Mouse (Mus musculus) embryonic facial prominence, embryonic 13.5 days (tissue): Measurements from ENCODE around the gene Gm5127. TPM values are rescaled to one million over a fixed set of nuclear protein-coding genes. Genes with fewer than 3 reads are reported as not detected.

Experiments used
- ATAC-seq: fragments of 200-750 bp; cut with Nextera tagmentation; 2 replicates; pipeline ENCODE4 v1.8.0; 2017; ENCODE audit warnings: low read depth; ENCODE audit not compliant: insufficient number of reproducible peaks, insufficient read depth, low FRiP score, low TSS enrichment
- H3K27ac ChIP-seq: fragments of 300-500 bp; sonication (generic); 2 replicates; pipeline ENCODE4 v1.5.1; 2015; ENCODE audit warnings: moderate library complexity, mild to moderate bottlenecking, inconsistent platforms
- H3K27me3 ChIP-seq: fragments of 300-500 bp; sonication (generic); 2 replicates; pipeline ENCODE4 v1.6.1; 2015; ENCODE audit warnings: mild to moderate bottlenecking, inconsistent platforms
- H3K36me3 ChIP-seq: fragments of 300-500 bp; sonication (generic); 2 replicates; pipeline ENCODE4 v1.6.1; 2015; ENCODE audit warnings: mild to moderate bottlenecking, inconsistent platforms
- H3K4me1 ChIP-seq: fragments of 300-500 bp; sonication (generic); 2 replicates; pipeline ENCODE4 v1.6.1; 2015; ENCODE audit warnings: inconsistent platforms
- H3K4me2 ChIP-seq: fragments of 300-500 bp; sonication (generic); 2 replicates; pipeline ENCODE4 v1.6.1; 2015; ENCODE audit warnings: moderate library complexity, mild to moderate bottlenecking, inconsistent platforms
- H3K4me3 ChIP-seq: fragments of 300-500 bp; sonication (generic); 2 replicates; pipeline ENCODE4 v1.5.1; 2015; ENCODE audit warnings: mild to moderate bottlenecking, inconsistent platforms
- H3K9ac ChIP-seq: fragments of 300-500 bp; sonication (generic); 2 replicates; pipeline ENCODE4 v1.6.1; 2015; ENCODE audit warnings: mild to moderate bottlenecking, inconsistent platforms
- H3K9me3 ChIP-seq: fragments of 300-500 bp; sonication (generic); 2 replicates; pipeline ENCODE4 v1.6.1; 2016; ENCODE audit warnings: inconsistent platforms
- WGBS: fragments of 180-500 bp; shearing (Covaris S2); methylation state at CpG from one replicate; pipeline ENCODE4 v1.1.7; 2015; ENCODE audit warnings: mixed read lengths; 5-methylcytosine and 5-hydroxymethylcytosine counted together
- polyA plus RNA-seq: library from polyadenylated mRNA; unstranded; fragments of >200 nt; fragmentation: Nextera tagmentation; extraction: Ambion mirVana; gene quantifications from 2 replicates; pipeline ENCODE4 v1.2.1, GENCODE M21; 2015

The Gm5127 gene
- 0.29 TPM in 1 of 2 replicates, not detected in the other for polyA plus RNA-seq

- no peaks in the 10 kb centered on the region for H3K36me3 ChIP-seq
- H3K9ac ChIP-seq: no peak within 1 kb of the TSS
- H3K27ac ChIP-seq: no peak within 1 kb of the TSS
- no peaks in the 10 kb centered on the region for H3K9me3 ChIP-seq
- H3K4me1 ChIP-seq: no peaks in the 10 kb centered on the region
- H3K4me2 ChIP-seq: no peak within 1 kb of the TSS
- no peak for ATAC-seq
- H3K27me3 ChIP-seq: 0 out of 2 replicates have a peak, but pooled peaks cover 3% of the 10 kb centered on the region
- 39% methylated on average over 3 of the region's 3 CpGs for WGBS
- H3K4me3 ChIP-seq: no peak within 1 kb of the TSS
These were observed at the start of gene Gm5127 for GRCm38 (mm10) chrX:106582886-106583285. Gene Gm5127 (plus strand): TSS chrX:106583186.

DNA sequence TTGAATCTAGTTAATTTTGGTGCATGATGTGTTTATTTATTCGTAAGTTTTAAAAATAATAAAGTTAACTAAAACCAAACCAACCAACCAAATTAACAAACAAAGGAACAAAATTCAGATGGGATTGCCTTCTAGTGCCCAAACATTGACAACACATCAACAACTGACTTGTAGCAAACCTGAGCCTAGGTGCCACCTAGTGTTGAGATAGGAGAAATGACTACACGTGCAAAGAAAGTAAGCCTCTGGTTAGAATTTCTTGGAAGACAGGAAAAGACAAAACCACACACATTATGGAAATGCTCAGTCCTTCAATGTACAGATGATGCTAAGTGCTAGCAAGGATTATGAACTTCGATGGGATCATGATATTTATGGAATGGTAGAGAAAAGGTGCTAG lies 46.6 kb upstream of the Gm5127 start:
- Histone ChIP-seq H3K4me3 (no peak overlapping the region), H3K27me3 (no peaks in the 10 kb centered on the region), H3K9ac (no peak overlapping the region), H3K27ac (no peak overlapping the region), H3K4me1 (no peaks in the 10 kb centered on the region), H3K4me2 (no peak overlapping the region), H3K9me3 (0 out of 2 replicates have a peak, but pooled peaks cover 3% of the 10 kb centered on the region), H3K36me3 (no peaks in the 10 kb centered on the region)
- no peak for ATAC-seq
- WGBS: 28% methylated on average over 3 of the region's 3 CpGs

DNA sequence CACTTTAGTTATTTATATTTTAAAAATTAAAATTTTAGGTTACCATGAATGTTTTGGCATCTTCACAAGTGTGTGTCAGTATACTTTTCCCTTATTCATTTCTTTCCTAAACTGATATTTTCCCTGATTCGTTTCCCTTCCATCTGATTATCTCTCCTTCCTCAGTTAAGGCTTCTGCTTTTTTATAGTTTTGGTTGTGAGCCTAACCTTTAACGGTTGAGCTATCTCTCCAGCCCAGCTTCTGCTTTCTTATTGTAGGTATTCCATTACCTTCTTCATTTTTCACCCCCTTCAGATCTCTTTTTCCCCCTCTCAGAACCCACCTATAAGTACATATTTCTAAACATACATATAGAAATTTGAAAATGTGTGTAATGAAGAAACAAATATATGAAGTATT lies 27.5 kb upstream of the Gm5127 start:
- no peaks in the 10 kb centered on the region for H3K4me1 ChIP-seq
- H3K36me3 ChIP-seq: no peaks in the 10 kb centered on the region
- H3K4me3 ChIP-seq: no peak overlapping the region
- no peak overlapping the region for H3K4me2 ChIP-seq
- H3K27me3 ChIP-seq: no peaks in the 10 kb centered on the region
- no peaks in the 10 kb centered on the region for H3K9me3 ChIP-seq
- H3K27ac ChIP-seq: no peak overlapping the region
- ATAC-seq: no peak
- 76% methylated on average over 2 of the region's 2 CpGs for WGBS
- no peak overlapping the region for H3K9ac ChIP-seq

- H3K4me3 ChIP-seq: no peak overlapping the region
- no peak overlapping the region for H3K27ac ChIP-seq
- H3K36me3 ChIP-seq: no peaks in the 10 kb centered on the region
- H3K4me2 ChIP-seq: no peak overlapping the region
- no peak for ATAC-seq
- H3K27me3 ChIP-seq: 0 out of 2 replicates have a peak, but pooled peaks cover 3% of the 10 kb centered on the region
- no peaks in the 10 kb centered on the region for H3K4me1 ChIP-seq
- no peak overlapping the region for H3K9ac ChIP-seq
- WGBS: 31% methylated on average over 3 of the region's 3 CpGs
- no peaks in the 10 kb centered on the region for H3K9me3 ChIP-seq
These were observed 4.0 kb upstream of the Gm5127 start for GRCm38 (mm10) chrX:106578966-106579365.

GRCm38 (mm10) chrX:106580410-106580809 lies 2.6 kb upstream of the Gm5127 start:
- no peaks in the 10 kb centered on the region for H3K36me3 ChIP-seq
- no peak overlapping the region for H3K4me2 ChIP-seq
- H3K27me3 ChIP-seq: 0 out of 2 replicates have a peak, but pooled peaks cover 3% of the 10 kb centered on the region
- no peaks in the 10 kb centered on the region for H3K9me3 ChIP-seq
- no peak overlapping the region for H3K9ac ChIP-seq
- no peak overlapping the region for H3K4me3 ChIP-seq
- no peak for ATAC-seq
- no peaks in the 10 kb centered on the region for H3K4me1 ChIP-seq
- no peak overlapping the region for H3K27ac ChIP-seq

GRCm38 (mm10) chrX:106582197-106582596 lies 789 bp upstream of the Gm5127 start:
- Histone ChIP-seq H3K27me3 (0 out of 2 replicates have a peak, but pooled peaks cover 3% of the 10 kb centered on the region), H3K4me2 (no peak overlapping the region), H3K4me1 (no peaks in the 10 kb centered on the region), H3K36me3 (no peaks in the 10 kb centered on the region), H3K27ac (no peak overlapping the region), H3K4me3 (no peak overlapping the region), H3K9ac (no peak overlapping the region), H3K9me3 (no peaks in the 10 kb centered on the region)
- WGBS: 35% methylated on average over 2 of the region's 2 CpGs
- ATAC-seq: no peak

GRCm38 (mm10) chrX:106593914-106594313 lies 10.9 kb downstream of the Gm5127 start:
- peaks cover 4% of the 10 kb centered on the region; the same call in 1 of the 2 replicates for H3K27me3 ChIP-seq
- no peak for ATAC-seq
- H3K9ac ChIP-seq: no peak overlapping the region
- no peak overlapping the region for H3K27ac ChIP-seq
- H3K4me3 ChIP-seq: no peak overlapping the region
- no peaks in the 10 kb centered on the region for H3K4me1 ChIP-seq
- H3K4me2 ChIP-seq: no peak overlapping the region
- H3K36me3 ChIP-seq: no peaks in the 10 kb centered on the region
- no peaks in the 10 kb centered on the region for H3K9me3 ChIP-seq

- peaks cover 4% of the 10 kb centered on the region; the same call in 1 of the 2 replicates for H3K27me3 ChIP-seq
- H3K4me3 ChIP-seq: no peak overlapping the region
- no peaks in the 10 kb centered on the region for H3K9me3 ChIP-seq
- ATAC-seq: no peak
- no peaks in the 10 kb centered on the region for H3K4me1 ChIP-seq
- 73% methylated on average over 1 of the region's 1 CpGs for WGBS
- no peak overlapping the region for H3K9ac ChIP-seq
- H3K36me3 ChIP-seq: no peaks in the 10 kb centered on the region
- no peak overlapping the region for H3K27ac ChIP-seq
- H3K4me2 ChIP-seq: no peak overlapping the region
These were observed 12.9 kb downstream of the Gm5127 start for GRCm38 (mm10) chrX:106595904-106596303.

- Histone ChIP-seq H3K36me3 (no peaks in the 10 kb centered on the region), H3K27me3 (peaks cover 15% of the 10 kb centered on the region), H3K4me2 (peak overlapping the region; percentile 41), H3K9ac (no peak overlapping the region), H3K4me3 (peak overlapping the region; percentile 12; the same call in 1 of the 2 replicates), H3K4me1 (no peaks in the 10 kb centered on the region), H3K9me3 (no peaks in the 10 kb centered on the region), H3K27ac (no peak overlapping the region)
- no peak for ATAC-seq
- 24% methylated on average over 9 of the region's 9 CpGs for WGBS
These were observed 19.7 kb downstream of the Gm5127 start for GRCm38 (mm10) chrX:106602574-106603258.

GRCm38 (mm10) chrX:106603386-106603785 lies 20.4 kb downstream of the Gm5127 start, which contains the start of gene Cysltr1:
Gene Cysltr1 (minus strand): TSS chrX:106603679.
- Histone ChIP-seq H3K9ac (no peak within 1 kb of the TSS), H3K4me1 (no peaks in the 10 kb centered on the region), H3K9me3 (no peaks in the 10 kb centered on the region), H3K36me3 (no peaks in the 10 kb centered on the region), H3K27ac (no peak within 1 kb of the TSS), H3K4me2 (peak within 1 kb of the TSS; percentile 41), H3K4me3 (peak within 1 kb of the TSS; percentile 12; the same call in 1 of the 2 replicates), H3K27me3 (peaks cover 15% of the 10 kb centered on the region)
- 34% methylated on average over 6 of the region's 6 CpGs for WGBS
- no peak for ATAC-seq

DNA sequence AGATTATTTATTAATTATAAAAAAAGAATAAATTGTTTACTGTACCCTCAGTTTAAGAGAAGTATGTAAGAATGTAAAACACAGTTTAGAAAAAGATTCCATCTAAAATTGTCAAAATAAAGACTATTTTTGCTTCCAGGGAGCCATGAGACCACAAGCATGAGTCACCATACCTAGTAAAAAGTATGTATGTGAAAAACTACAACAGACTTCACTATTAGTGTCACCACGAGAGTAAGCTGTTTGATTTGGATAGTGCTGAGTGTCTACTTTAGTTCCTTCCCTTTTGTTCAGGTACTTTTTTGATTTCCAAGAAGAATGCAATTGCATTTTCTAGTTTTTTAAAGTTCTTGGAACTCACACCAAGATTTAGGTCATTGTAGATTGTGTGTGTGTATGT lies 39.5 kb downstream of the Gm5127 start:
- WGBS: 55% methylated on average over 1 of the region's 1 CpGs
- ATAC-seq: no peak

DNA sequence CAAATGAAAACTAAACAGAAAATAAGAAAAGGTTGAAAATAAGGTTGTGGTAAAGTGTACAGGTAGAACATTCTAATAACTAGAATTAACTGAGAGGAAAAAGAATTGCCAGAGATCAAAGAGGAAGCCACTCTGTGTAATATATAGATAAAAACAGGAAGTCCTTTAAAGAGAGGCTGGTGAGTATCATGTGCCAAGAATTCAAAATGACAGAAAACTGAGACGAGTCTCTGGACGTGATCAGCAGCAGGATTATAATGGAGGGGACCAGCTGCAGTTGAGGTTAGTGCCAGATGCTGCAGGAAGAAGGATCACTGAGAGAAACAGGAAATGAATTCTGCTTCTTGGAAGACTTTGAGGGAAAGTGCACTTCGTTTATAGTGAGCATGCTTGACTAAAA lies 40.7 kb downstream of the Gm5127 start:
- no peaks in the 10 kb centered on the region for H3K9me3 ChIP-seq
- no peak overlapping the region for H3K4me3 ChIP-seq
- H3K4me2 ChIP-seq: no peak overlapping the region
- WGBS: 36% methylated on average over 3 of the region's 3 CpGs
- no peak overlapping the region for H3K27ac ChIP-seq
- no peaks in the 10 kb centered on the region for H3K36me3 ChIP-seq
- H3K4me1 ChIP-seq: no peaks in the 10 kb centered on the region
- H3K27me3 ChIP-seq: no peaks in the 10 kb centered on the region
- no peak for ATAC-seq
- no peak overlapping the region for H3K9ac ChIP-seq

More for the DNA sequence above, 39.5 kb downstream of the Gm5127 start:
- Histone ChIP-seq H3K9ac (no peak overlapping the region), H3K36me3 (no peaks in the 10 kb centered on the region), H3K4me1 (no peaks in the 10 kb centered on the region), H3K9me3 (no peaks in the 10 kb centered on the region), H3K4me2 (no peak overlapping the region), H3K4me3 (no peak overlapping the region), H3K27ac (no peak overlapping the region), H3K27me3 (no peaks in the 10 kb centered on the region)
